Mouse (Mus musculus) kidney, postnatal 36 days (tissue): ENCODE data around the gene Exoc1.

Experiments
- DNase-seq, 2 experiments: peaks; one replicate each; pipeline ENCODE4 v3.0.0; 2021 to 2022; ENCODE audit warnings: mixed read lengths in 2 of 2

Gene Exoc1

DNA sequence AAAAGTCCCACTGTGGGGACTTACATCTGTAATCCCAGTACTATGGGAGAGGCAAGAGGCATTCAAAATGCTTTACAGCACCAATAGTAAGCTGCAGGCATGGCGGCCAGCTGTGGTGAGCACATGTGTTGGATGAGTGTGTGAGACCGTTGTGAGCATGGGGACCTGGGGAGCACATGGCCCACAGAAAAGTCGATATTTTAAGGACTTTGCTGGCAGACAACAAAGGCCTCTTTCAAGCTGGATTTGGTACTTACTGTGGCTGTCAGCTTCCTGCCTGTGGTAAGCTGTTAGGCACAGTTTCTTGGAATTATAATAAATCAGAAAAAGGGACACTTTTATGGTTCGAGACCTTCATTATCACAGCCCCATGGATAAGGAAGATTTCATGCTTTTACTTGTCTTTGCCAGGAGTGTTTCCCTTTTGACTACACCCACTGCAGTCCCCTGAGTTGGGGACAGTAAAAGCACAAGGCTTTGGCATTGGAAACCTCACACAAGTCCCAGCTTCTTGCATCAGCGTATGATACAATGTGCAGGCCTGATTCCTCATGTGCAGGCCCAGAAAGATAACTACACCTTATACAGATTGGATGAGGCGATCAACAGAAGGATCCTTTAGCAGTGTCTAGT lies 83.9 kb downstream of the Exoc1 start:
- no peak for DNase-seq

GRCm38 (mm10) chr5:76615276-76615675 lies 86.2 kb downstream of the Exoc1 start:
- DNase-seq: no peak

- no peak for DNase-seq
These were observed 87.2 kb downstream of the Exoc1 start for GRCm38 (mm10) chr5:76616196-76616747.

DNA sequence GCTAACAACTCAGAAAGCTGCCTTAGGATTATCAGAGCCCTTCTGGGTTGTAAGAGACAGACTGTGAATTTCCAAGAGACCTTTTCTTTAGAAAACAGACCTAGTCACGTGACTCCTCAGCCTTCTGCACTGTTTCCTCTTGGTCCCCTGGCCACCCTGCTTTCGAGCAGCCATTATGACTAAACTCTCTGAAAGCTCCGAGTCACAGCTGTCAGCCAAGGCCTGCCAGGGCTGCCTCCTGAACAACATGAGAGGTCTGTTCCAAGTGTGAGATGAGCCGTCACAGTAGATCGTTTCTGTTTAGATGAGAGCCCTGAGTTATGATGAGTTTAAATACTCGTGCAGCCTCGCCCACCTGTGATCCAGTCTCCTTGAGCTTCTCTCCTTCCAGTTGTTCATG lies 89.6 kb downstream of the Exoc1 start:
- DNase-seq: no peak
